Mouse (Mus musculus) Patski (cell line): Measurements from ENCODE around the gene Sidt2. TPM values are rescaled to one million over a fixed set of nuclear protein-coding genes. Genes with fewer than 3 reads are reported as not detected.

ENCODE experiments used
- ATAC-seq: fragments of 100-300 bp; one replicate; pipeline ENCODE4 v1.8.0; 2021
- CTCF ChIA-PET: fragments of 350-600 bp; sonication (Branson Sonifier 250); formaldehyde crosslinking; loops from one replicate; lab custom pipeline; 2022; ENCODE audit warnings: inconsistent platforms; lab: Charles Lee
- POLR2A ChIA-PET: fragments of 350-600 bp; sonication (Branson Sonifier 250); formaldehyde crosslinking; loops from one replicate; lab custom pipeline; 2022; ENCODE audit warnings: antibody characterized with exemption, inconsistent platforms; lab: Charles Lee
- DNase-seq: peaks from one replicate; pipeline ENCODE4 v3.0.0-alpha.2; 2011; ENCODE audit warnings: low read depth, low spot score
- H3K27me3 ChIP-seq: fragments of 371-371 bp; one replicate; pipeline ENCODE4 v1.5.1; 2021
- CTCF ChIP-seq: fragments of 100-300 bp; IDR thresholded peaks from one replicate; pipeline ENCODE4 v1.5.1; 2021
- in situ Hi-C: fragments of 300-500 bp; cut with MboI; formaldehyde crosslinking; loops from 3 replicates; pipeline ENCODE4 v1.11.1; 2018; ENCODE audit warnings: low pct_unique_long_range_greater_than_20kb, mixed read lengths
- polyA plus RNA-seq: library from polyadenylated mRNA; unstranded; gene quantifications from one replicate; pipeline ENCODE4 v1.2.3, GENCODE M21; 2021

Gene Sidt2
- polyA plus RNA-seq, 1 experiment from 2014 or later, result 132 TPM

DNA sequence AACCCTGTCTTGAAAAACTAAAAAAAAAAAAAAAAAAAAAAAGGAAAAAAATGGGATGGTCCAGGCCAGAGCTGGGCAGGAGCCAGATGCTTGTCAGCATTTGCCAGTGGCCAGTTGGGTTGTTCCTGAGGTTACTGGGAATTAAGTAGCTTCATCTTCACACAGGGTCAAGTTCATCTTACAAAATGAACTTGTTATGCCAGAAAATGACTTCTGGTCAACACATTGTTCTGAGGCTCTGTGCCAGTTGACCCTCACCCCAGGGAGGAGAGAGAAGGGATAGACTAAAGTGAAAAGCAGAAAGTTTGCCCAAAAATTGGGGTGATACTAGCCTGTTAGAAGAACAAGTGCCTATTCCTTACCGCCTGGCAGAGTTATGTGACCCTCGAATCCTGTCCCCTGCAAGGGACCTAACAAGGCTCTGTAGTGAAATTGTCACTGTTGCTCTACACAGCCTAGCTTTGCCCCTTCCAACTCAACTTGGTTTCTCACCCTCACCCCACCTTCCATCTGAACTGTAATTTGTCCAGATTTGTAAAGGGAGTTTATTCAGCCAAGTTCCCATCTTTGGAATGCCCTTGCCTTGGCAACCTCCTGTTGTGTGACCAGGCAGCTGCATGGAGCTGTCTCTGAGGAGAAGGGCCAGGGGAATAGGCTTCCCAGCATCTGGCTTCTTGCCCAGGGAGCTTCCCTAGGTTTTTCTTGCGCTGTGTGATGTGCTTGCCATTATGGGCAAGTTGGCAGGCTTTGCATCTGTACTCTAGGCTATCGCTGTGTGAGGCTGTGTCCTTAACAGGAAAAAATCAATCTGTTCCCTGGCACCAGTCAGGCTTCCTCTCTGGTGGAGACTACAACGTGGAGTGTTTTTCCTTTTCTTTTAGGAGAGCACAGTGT, 37.8 kb downstream of the Sidt2 start:
- no peaks in the 10 kb centered on the region for H3K27me3 ChIP-seq
- no peak for DNase-seq
- no peak for ATAC-seq
- TF ChIP-seq CTCF, result no peak
- ChIA-PET CTCF (interaction anchor here (1.9 kb wide), 1 partner anchor 12 kb away, joined by 5 read pairs; no protein-coding TSS in a partner anchor), POLR2A (interaction anchor here (0.7 kb wide), 2 partner anchors 37 to 315 kb away, joined by 3 to 5 read pairs; no protein-coding TSS in a partner anchor)
- in situ Hi-C loops, result no loop called here

DNA sequence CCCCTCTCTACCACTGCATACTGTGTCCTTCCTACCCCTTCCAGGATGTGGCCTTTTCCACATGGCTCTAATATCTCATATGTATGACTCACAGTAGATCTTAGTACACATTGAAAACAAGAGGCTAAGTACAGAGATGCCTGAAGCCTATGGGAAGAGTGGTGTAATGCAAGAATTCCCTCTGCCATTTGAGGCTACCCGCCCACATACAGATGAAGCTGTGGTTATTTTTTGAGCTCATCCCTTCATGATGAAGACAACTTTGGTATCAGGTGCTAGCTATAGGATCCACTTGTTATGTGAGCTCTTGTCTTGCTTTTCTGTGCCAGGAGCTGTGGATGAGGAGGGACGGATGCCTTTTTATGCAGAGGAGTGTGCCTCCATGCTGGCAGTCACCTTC, 39.4 kb downstream of the Sidt2 start:
- in situ Hi-C loops, result no loop called here
- DNase-seq (no peak), ATAC-seq (no peak)
- TF ChIP-seq CTCF, result no peak
- POLR2A ChIA-PET, result no interaction called here
- CTCF ChIA-PET, result no interaction called here
- H3K27me3 ChIP-seq, result no peaks in the 10 kb centered on the region

DNA sequence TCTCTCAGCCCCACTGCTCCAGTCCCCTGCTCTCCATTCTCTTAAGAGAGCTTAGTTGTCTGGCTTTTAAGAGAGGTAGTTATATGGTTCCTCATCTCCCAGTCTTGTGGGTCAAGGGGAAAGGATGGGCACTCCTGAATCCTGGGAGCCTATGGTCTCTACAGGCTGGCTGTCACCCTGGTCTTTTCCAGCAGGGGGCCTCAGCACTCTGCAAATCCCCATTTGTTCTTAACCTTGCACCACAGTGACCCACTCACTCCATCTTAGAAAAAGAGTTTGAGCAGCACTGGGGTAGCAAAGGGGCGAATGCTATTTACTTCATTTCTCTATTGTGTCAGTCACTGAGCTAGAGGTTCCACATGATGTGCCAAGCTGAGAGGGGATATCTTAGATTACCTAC, 43.4 kb downstream of the Sidt2 start:
- POLR2A ChIA-PET, result no interaction called here
- no peak for ATAC-seq
- DNase-seq, result no peak
- in situ Hi-C loops, result no loop called here
- H3K27me3 ChIP-seq, result no peaks in the 10 kb centered on the region
- CTCF ChIA-PET, result interaction anchor here (0.7 to 2.9 kb wide), 7 partner anchors 11 to 25 kb away, joined by 3 to 13 read pairs (median 4); partner anchors contain the start of gene Tagln
- peak; percentile 85 for TF ChIP-seq CTCF

DNA sequence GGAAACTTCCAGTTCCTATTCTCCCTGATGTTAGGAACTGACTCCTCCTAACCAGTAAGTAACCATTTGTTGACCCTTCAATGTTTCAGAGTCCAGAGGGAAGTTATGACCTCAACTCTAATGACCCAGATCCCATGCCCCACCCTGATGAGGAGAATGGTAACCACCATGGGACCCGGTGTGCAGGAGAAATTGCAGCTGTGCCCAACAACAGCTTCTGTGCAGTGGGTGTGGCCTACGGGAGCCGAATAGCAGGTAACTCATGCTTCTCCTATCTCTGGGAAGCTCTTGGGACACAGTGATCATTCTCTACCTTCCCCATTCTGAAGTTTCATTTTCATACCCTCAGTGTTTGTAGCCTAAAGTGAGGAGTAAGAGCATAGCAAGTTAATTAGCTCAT, 44.1 kb downstream of the Sidt2 start:
- H3K27me3 ChIP-seq, result no peaks in the 10 kb centered on the region
- no peak for ATAC-seq
- POLR2A ChIA-PET, result no interaction called here
- no peak for DNase-seq
- in situ Hi-C loops, result no loop called here
- TF ChIP-seq CTCF, result no peak
- CTCF ChIA-PET, result interaction anchor here (1.3 to 2.9 kb wide), 2 partner anchors 20 to 26 kb away, joined by 4 to 13 read pairs; partner anchors contain the start of gene Tagln

DNA sequence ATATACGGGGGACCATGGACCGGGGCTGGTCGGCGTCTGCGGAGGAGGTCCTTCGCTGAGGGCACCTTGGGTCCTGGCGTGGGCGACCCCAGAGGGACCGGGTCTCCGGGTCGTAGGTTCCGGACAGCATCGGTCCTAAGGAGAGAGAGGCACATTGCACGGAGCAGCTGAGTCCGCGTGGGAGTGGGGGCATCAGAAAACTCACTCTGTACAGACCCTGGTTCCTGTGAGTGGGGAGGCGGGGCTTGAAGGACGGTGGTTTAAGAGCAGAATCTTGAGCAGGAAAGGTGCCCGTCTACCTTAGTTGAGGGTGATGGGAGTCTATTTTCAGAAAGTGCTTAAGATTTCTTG, 48.0 kb downstream of the Sidt2 start:
- no peak for DNase-seq
- ChIA-PET CTCF (no interaction called here), POLR2A (interaction anchor here (1.0 to 1.1 kb wide), 2 partner anchors 22 to 24 kb away, joined by 3 read pairs; no protein-coding TSS in a partner anchor)
- ATAC-seq, result peak; percentile 8
- in situ Hi-C loops, result no loop called here
- no peak for TF ChIP-seq CTCF
- H3K27me3 ChIP-seq, result no peaks in the 10 kb centered on the region

DNA sequence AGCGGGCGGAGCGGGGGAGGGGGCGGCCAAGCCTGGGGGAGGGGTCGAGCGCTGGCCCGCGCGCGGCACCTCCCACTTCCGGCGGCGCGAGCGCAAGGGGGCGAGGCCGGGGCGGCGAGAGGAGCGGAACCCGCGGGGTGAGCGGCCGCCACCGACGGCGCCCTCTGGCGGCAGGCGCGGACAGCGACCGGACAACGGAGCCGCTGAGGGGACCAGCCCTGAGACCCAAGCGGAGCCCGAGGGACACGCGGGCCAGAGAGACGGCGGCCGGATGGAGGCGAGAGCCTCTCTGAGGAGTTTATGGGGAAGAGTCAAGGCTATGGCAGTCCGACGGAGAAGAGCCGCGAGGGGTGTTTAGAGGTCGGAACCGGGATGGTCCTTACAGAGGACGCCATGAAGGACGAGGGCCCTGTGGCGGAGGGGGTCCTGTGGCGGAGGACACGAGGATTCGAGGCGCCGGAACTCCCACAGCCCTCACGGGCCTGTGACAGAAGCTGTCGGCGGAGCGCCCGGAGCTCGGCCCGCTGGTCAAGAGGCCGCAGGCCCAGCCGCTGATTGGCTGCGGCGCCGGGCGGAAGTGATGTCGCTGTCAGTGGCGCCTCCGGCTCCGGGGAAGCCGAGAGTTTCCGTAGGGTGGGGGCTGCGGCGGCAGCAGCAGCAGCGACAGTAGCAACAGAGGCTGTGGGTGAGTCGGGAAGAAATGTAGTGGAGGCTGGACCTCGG, 48.5 kb downstream of the Sidt2 start, which contains the start of the genes Pcsk7 and Rnf214:
Gene Pcsk7 (plus strand): TSS at position 143 of the 723 bp plus-strand sequence.
Gene Rnf214 (minus strand): TSS at position 557 of the 723 bp plus-strand sequence.
- ChIA-PET POLR2A (interaction anchor here (0.6 to 1.2 kb wide), 4 partner anchors 21 to 26 kb away, joined by 3 read pairs; no protein-coding TSS in a partner anchor), CTCF (no interaction called here)
- in situ Hi-C loops, result no loop called here
- H3K27me3 ChIP-seq, result no peaks in the 10 kb centered on the region
- DNase-seq, result peak; percentile 30
- ATAC-seq, result peak; percentile 93
- peak; percentile 99 for TF ChIP-seq CTCF

DNA sequence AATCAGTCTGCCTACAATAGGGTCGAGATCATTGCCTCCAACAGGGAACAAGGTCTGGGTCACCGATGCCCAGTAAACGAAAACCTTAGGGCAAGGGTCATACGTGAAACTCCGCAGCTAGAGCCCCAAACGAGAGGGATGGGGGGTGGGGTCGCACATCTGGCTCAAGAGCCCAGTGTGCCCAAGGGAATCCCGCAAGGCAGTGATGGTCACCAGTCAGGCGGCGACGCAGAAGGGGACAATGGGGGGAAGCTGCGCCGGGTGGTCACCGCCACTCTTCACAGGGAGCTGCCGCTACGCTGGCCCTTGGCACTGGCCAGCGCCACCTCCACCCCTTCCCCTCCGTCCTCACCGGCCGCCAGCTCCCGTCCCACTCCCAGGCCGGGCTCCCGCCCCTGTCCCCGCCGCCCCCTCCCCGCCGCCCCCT, 49.2 kb downstream of the Sidt2 start:
- ATAC-seq, result peak; percentile 22

DNA sequence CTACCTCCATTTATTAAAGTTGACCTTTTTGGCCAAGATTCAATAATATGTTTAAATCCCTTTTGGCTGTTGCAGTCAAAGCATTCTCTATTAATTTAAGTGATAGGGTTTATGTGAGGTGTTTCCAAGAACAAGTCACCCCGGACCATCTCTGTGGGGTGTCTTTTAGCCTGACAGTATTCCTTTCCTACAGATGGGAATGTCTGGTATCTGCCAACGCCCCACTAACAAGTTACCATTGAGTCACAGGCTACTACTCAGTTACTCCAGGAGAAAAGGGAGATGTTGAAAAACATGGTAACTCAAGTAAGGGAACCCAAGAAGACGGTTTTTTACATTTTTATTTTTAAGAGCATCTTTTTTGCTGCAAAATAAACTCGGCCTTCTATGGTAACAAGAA, 49.9 kb downstream of the Sidt2 start:
- POLR2A ChIA-PET, result no interaction called here
- CTCF ChIA-PET, result no interaction called here
- no peaks in the 10 kb centered on the region for H3K27me3 ChIP-seq
- in situ Hi-C loops, result no loop called here
- TF ChIP-seq CTCF, result no peak
- ATAC-seq (no peak), DNase-seq (no peak)

More for the DNA sequence above, 49.2 kb downstream of the Sidt2 start:
- ChIA-PET CTCF (no interaction called here), POLR2A (interaction anchor here (0.6 to 1.2 kb wide), 3 partner anchors 8 to 27 kb away, joined by 3 read pairs; no protein-coding TSS in a partner anchor)
- TF ChIP-seq CTCF, result no peak
- no peaks in the 10 kb centered on the region for H3K27me3 ChIP-seq
- in situ Hi-C loops, result no loop called here
- no peak for DNase-seq

DNA sequence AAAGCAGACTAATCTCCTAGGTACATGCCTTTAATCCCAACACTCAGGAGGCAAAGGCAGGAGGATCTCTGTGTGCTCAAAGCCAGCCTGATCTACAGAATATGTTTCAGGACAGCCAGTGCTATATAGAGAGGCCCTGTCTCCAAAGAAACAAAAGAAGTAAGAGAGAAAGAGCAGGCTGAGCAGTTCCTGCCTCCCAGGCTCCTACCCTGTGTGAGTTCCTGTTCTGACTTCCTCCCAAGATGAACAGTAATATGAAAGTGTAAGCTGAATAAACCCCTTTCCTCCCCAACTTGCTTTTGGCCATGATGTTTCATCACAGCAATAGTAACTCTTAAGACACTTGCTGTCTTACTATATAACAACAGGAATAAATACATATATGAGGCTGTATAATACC, 61.4 kb downstream of the Sidt2 start:
- TF ChIP-seq CTCF, result no peak
- H3K27me3 ChIP-seq, result no peaks in the 10 kb centered on the region
- ChIA-PET CTCF (no interaction called here), POLR2A (no interaction called here)
- no peak for ATAC-seq
- in situ Hi-C loops, result no loop called here
- DNase-seq, result no peak

Other genes starting within 250 kb of the Sidt2 start
- gene Cep164, start 126.6 kb downstream of the Sidt2 start, polyA plus RNA-seq, result 25.7 TPM
- gene Bace1, start 116.7 kb downstream of the Sidt2 start, polyA plus RNA-seq, result 23.2 TPM
- 25.4 TPM for gene Pcsk7, start 48.8 kb downstream of the Sidt2 start, polyA plus RNA-seq
- gene Rnf214, start 48.3 kb downstream of the Sidt2 start, polyA plus RNA-seq, result 46.8 TPM
- gene Tagln, start 19.2 kb downstream of the Sidt2 start, polyA plus RNA-seq, result 930 TPM
- gene Pafah1b2, start 57.4 kb upstream of the Sidt2 start, polyA plus RNA-seq, result 138 TPM
- 46.2 TPM for gene Sik3, start 57.6 kb upstream of the Sidt2 start, polyA plus RNA-seq